Mouse (Mus musculus): Measurements from ENCODE around the gene Chid1.

Chid1 gene

GRCm38 (mm10) chr7:141539556-141540311 lies at the start of gene Chid1:
TSS of gene Chid1 (minus strand) at chr7:141539857.
- DNase-seq (ENCODE audit: low spot score) = peak; percentile 99

GRCm38 (mm10) chr7:141588890-141589289 lies 49.2 kb upstream of the Chid1 start:
- DNase-seq (ENCODE audit: low spot score) = no peak

GRCm38 (mm10) chr7:141585881-141586280 lies 46.2 kb upstream of the Chid1 start:
- DNase-seq (ENCODE audit: low spot score) = peak; percentile 55

GRCm38 (mm10) chr7:141585288-141585687 lies 45.6 kb upstream of the Chid1 start:
- peak; percentile 89 for DNase-seq (ENCODE audit: low spot score)

- DNase-seq (ENCODE audit: low spot score) = peak; percentile 41
These were observed 44.6 kb upstream of the Chid1 start for GRCm38 (mm10) chr7:141584048-141584841.

- DNase-seq (ENCODE audit: low spot score) = no peak
These were observed 41.7 kb upstream of the Chid1 start for GRCm38 (mm10) chr7:141581323-141581722.

- DNase-seq (ENCODE audit: low spot score) = no peak
These were observed 39.3 kb upstream of the Chid1 start for GRCm38 (mm10) chr7:141578943-141579342.

GRCm38 (mm10) chr7:141578511-141578910 lies 38.9 kb upstream of the Chid1 start:
- DNase-seq (ENCODE audit: low spot score) = no peak

- DNase-seq (ENCODE audit: low spot score) = no peak
These were observed 38.1 kb upstream of the Chid1 start for GRCm38 (mm10) chr7:141577801-141578200.

- DNase-seq (ENCODE audit: low spot score) = no peak
These were observed 35.8 kb upstream of the Chid1 start for GRCm38 (mm10) chr7:141575481-141575880.

GRCm38 (mm10) chr7:141574041-141574440 lies 34.4 kb upstream of the Chid1 start:
- no peak for DNase-seq (ENCODE audit: low spot score)

- DNase-seq (ENCODE audit: low spot score) = no peak
These were observed 31.1 kb upstream of the Chid1 start for GRCm38 (mm10) chr7:141570625-141571295.

- no peak for DNase-seq (ENCODE audit: low spot score)
These were observed 30.3 kb upstream of the Chid1 start for GRCm38 (mm10) chr7:141569916-141570315.

GRCm38 (mm10) chr7:141569283-141569803 lies 29.7 kb upstream of the Chid1 start:
- DNase-seq (ENCODE audit: low spot score) = no peak

- no peak for DNase-seq (ENCODE audit: low spot score)
These were observed 26.9 kb upstream of the Chid1 start for GRCm38 (mm10) chr7:141566587-141566986.

- DNase-seq (ENCODE audit: low spot score) = no peak
These were observed 24.9 kb upstream of the Chid1 start for GRCm38 (mm10) chr7:141564561-141564960.

- peak; percentile 61 for DNase-seq (ENCODE audit: low spot score)
These were observed 23.3 kb upstream of the Chid1 start for GRCm38 (mm10) chr7:141562852-141563427.

- no peak for DNase-seq (ENCODE audit: low spot score)
These were observed 22.8 kb upstream of the Chid1 start for GRCm38 (mm10) chr7:141562421-141562851.

GRCm38 (mm10) chr7:141561682-141562391 lies 22.2 kb upstream of the Chid1 start, which contains the start of gene Ap2a2:
TSS of gene Ap2a2 (plus strand) at chr7:141562173.
- peak; percentile 92 for DNase-seq (ENCODE audit: low spot score)

- DNase-seq (ENCODE audit: low spot score) = no peak
These were observed 20.8 kb upstream of the Chid1 start for GRCm38 (mm10) chr7:141560471-141560870.

- DNase-seq (ENCODE audit: low spot score) = peak; percentile 30
These were observed 20.2 kb upstream of the Chid1 start for GRCm38 (mm10) chr7:141559726-141560325.

Measured in c-Kit-positive CD71-positive TER-119-positive erythroid progenitor cells, embryonic 14.5 days (primary cell).